Mouse (Mus musculus) left cerebral cortex, postnatal 4 days (tissue): ENCODE data around the gene Mknk2. TPM values are rescaled to one million over a fixed set of nuclear protein-coding genes. Genes with fewer than 3 reads are reported as not detected.

ENCODE experiments used
- total RNA-seq, 2 experiments: library from RNA; stranded (reverse); gene quantifications; 2 replicates each; pipeline ENCODE4 v1.2.3; 2021

The Mknk2 gene
- total RNA-seq, 2 experiments from 2014 or later, result 61.6 to 67.1 TPM

Other genes with a start within 250 kb of the Mknk2 start
- 10 to 100 TPM; 51.9 to 53.7 TPM for gene Tcf3, start 244.5 kb downstream of the Mknk2 start, total RNA-seq
- under 1 TPM in 1 of 2 experiments, not detected in 1; 0.24 TPM for gene Onecut3, start 183.3 kb downstream of the Mknk2 start, total RNA-seq
- under 1 TPM; 0.14 to 0.20 TPM for gene Atp8b3, start 139.0 kb downstream of the Mknk2 start, total RNA-seq
- 10 to 100 TPM; 65.2 to 67.5 TPM for gene Rexo1, start 116.6 kb downstream of the Mknk2 start, total RNA-seq
- 10 to 100 TPM; 34.1 to 35.5 TPM for gene Klf16, start 100.8 kb downstream of the Mknk2 start, total RNA-seq
- 100 to 1,000 TPM; 131 to 133 TPM for gene Abhd17a, start 87.8 kb downstream of the Mknk2 start, total RNA-seq
- gene Scamp4, start 75.2 kb downstream of the Mknk2 start, total RNA-seq, result 10 to 100 TPM; 30.9 to 34.5 TPM
- gene Adat3, start 75.2 kb downstream of the Mknk2 start, total RNA-seq, result 1 to 10 TPM; 2.9 to 3.6 TPM
- 1 to 10 TPM; 3.7 to 4.8 TPM for gene Gm49322, start 72.1 kb downstream of the Mknk2 start, total RNA-seq
- gene Csnk1g2, start 55.3 kb downstream of the Mknk2 start, total RNA-seq, result 100 to 1,000 TPM; 130 to 138 TPM
- gene Btbd2, start 21.0 kb downstream of the Mknk2 start, total RNA-seq, result 10 to 100 TPM; 80.9 to 83.2 TPM
- 10 to 100 TPM; 52.0 to 52.1 TPM for gene Mob3a, start 23.9 kb upstream of the Mknk2 start, total RNA-seq
- 10 to 100 TPM; 46.3 to 53.6 TPM for gene Izumo4, start 24.1 kb upstream of the Mknk2 start, total RNA-seq
- gene Ap3d1, start 64.2 kb upstream of the Mknk2 start, total RNA-seq, result 100 to 1,000 TPM; 142 to 145 TPM
- gene Dot1l, start 77.1 kb upstream of the Mknk2 start, total RNA-seq, result 10 to 100 TPM; 62.1 TPM
- gene Sf3a2, start 120.1 kb upstream of the Mknk2 start, total RNA-seq, result 10 to 100 TPM; 58.0 to 58.2 TPM
- 10 to 100 TPM; 73.2 to 86.2 TPM for gene Plekhj1, start 120.5 kb upstream of the Mknk2 start, total RNA-seq
- 1 to 10 TPM; 1.9 to 2.2 TPM for gene Amh, start 127.1 kb upstream of the Mknk2 start, total RNA-seq
- under 1 TPM; 0.54 to 0.64 TPM for gene Jsrp1, start 135.4 kb upstream of the Mknk2 start, total RNA-seq
- 100 to 1,000 TPM; 393 to 396 TPM for gene Oaz1, start 148.5 kb upstream of the Mknk2 start, total RNA-seq
- 10 to 100 TPM; 21.4 to 24.6 TPM for gene Lingo3, start 165.9 kb upstream of the Mknk2 start, total RNA-seq
- gene Lsm7, start 177.1 kb upstream of the Mknk2 start, total RNA-seq, result 10 to 100 TPM; 62.0 to 67.4 TPM
- gene Sppl2b, start 177.2 kb upstream of the Mknk2 start, total RNA-seq, result 10 to 100 TPM; 77.4 to 86.2 TPM
- under 1 TPM; 0.12 to 0.42 TPM for gene Tmprss9, start 193.7 kb upstream of the Mknk2 start, total RNA-seq
- 100 to 1,000 TPM; 147 TPM for gene Timm13, start 222.9 kb upstream of the Mknk2 start, total RNA-seq
- 10 to 100 TPM; 28.5 to 35.7 TPM for gene Lmnb2, start 240.1 kb upstream of the Mknk2 start, total RNA-seq